Mouse (Mus musculus): ENCODE data around the gene Aff3.

DNA sequence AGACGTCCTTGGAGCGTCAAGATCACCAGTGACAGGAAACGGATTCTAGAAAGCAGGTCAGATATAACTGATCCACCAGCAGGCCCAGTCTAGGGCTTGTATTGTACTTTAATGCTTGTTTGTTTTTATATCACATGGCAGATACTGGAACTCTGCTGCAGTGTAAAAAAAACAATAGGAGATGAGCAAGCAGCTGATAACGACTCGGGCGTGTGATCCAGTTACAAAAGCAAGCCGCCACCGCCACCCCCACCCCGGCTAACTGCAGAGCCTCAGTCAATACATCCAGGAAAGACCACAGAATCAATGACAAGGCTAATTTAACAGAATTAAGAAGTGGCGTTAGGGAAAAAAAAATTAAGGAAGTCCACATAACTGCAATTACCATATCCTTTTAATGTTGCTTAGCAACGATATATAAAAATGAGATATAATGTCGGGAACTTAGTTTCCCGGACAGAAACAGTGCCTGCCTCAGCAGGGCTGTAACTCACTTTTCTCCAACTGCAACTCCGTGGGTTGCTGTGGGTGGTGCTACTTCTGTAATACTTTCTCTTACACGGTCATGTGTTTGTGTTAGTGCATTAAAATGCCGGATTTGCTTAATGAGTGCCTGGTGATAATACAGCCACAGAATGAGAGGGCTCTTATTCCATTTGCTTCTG is 280.2 kb downstream of the Aff3 start:
- TF ChIP-seq CTCF (IDR thresholded peaks at IDR 0.05; ENCODE audit: low read depth) (no peak), EP300 (IDR thresholded peaks at IDR 0.05; ENCODE audit: low read depth) (no peak)
